Mouse (Mus musculus) erythroblast, embryonic 14.5 days (primary cell): ENCODE data around the gene Gm3646. TPM values are rescaled to one million over a fixed set of nuclear protein-coding genes. Genes with fewer than 3 reads are reported as not detected.

Source experiments
- H3K27me3 ChIP-seq: 2 replicates; pipeline ENCODE4 v1.6.1; 2012; ENCODE audit warnings: inconsistent platforms; ENCODE audit not compliant: control insufficient read depth
- H3K36me3 ChIP-seq: 2 replicates; pipeline ENCODE4 v1.6.1; 2012; ENCODE audit warnings: mild to moderate bottlenecking, inconsistent platforms; ENCODE audit not compliant: control insufficient read depth
- H3K4me1 ChIP-seq: 2 replicates; pipeline ENCODE4 v1.6.1; 2012; ENCODE audit warnings: inconsistent platforms; ENCODE audit not compliant: control insufficient read depth
- H3K4me3 ChIP-seq: replicated peaks from 2 replicates; pipeline ENCODE3; 2012; ENCODE audit warnings: moderate library complexity, mild to moderate bottlenecking, inconsistent platforms
- H3K9me3 ChIP-seq: 2 replicates; pipeline ENCODE4 v1.6.1; 2012; ENCODE audit warnings: low read length, inconsistent platforms, mixed read lengths; ENCODE audit not compliant: control insufficient read depth
- GATA1 ChIP-seq: IDR thresholded peaks from 2 replicates; pipeline ENCODE4 v1.6.1; 2012; ENCODE audit warnings: low read length, inconsistent platforms, mixed read lengths
- TAL1 ChIP-seq: IDR thresholded peaks from 3 replicates; pipeline ENCODE4 v1.6.1; 2012; ENCODE audit warnings: low read length, inconsistent platforms, mixed read lengths
- polyA plus RNA-seq: library from polyadenylated mRNA; stranded (reverse); fragments of >175 nt; gene quantifications from 2 replicates; pipeline ENCODE4 v1.2.3, GENCODE M21; 2012

The Gm3646 gene
- polyA plus RNA-seq, 1 experiment: not detected

- TF ChIP-seq TAL1 (no peak), GATA1 (no peak)
- Histone ChIP-seq H3K4me1 (no peaks in the 10 kb centered on the region), H3K27me3 (peaks cover 7% of the 10 kb centered on the region), H3K9me3 (no peaks in the 10 kb centered on the region), H3K4me3 (no peak overlapping the region), H3K36me3 (no peaks in the 10 kb centered on the region)
Measured at GRCm38 (mm10) chr1:39765854-39766493, 39.2 kb downstream of the Gm3646 start.

- H3K36me3 ChIP-seq: no peaks in the 10 kb centered on the region
- H3K27me3 ChIP-seq: peaks cover 12% of the 10 kb centered on the region
- no peaks in the 10 kb centered on the region for H3K9me3 ChIP-seq
- no peak for TF ChIP-seq TAL1
- no peak for TF ChIP-seq GATA1
- H3K4me1 ChIP-seq: no peaks in the 10 kb centered on the region; the same call in 1 of the 2 replicates
- no peak overlapping the region for H3K4me3 ChIP-seq
Measured at GRCm38 (mm10) chr1:39762025-39762370, 43.1 kb downstream of the Gm3646 start.

- Histone ChIP-seq H3K36me3 (no peaks in the 10 kb centered on the region), H3K27me3 (peaks cover 12% of the 10 kb centered on the region), H3K9me3 (no peaks in the 10 kb centered on the region), H3K4me1 (no peaks in the 10 kb centered on the region; the same call in 1 of the 2 replicates), H3K4me3 (no peak overlapping the region)
- TF ChIP-seq GATA1: no peak
- TF ChIP-seq TAL1: no peak
Measured at GRCm38 (mm10) chr1:39761211-39762024, 43.7 kb downstream of the Gm3646 start.

DNA sequence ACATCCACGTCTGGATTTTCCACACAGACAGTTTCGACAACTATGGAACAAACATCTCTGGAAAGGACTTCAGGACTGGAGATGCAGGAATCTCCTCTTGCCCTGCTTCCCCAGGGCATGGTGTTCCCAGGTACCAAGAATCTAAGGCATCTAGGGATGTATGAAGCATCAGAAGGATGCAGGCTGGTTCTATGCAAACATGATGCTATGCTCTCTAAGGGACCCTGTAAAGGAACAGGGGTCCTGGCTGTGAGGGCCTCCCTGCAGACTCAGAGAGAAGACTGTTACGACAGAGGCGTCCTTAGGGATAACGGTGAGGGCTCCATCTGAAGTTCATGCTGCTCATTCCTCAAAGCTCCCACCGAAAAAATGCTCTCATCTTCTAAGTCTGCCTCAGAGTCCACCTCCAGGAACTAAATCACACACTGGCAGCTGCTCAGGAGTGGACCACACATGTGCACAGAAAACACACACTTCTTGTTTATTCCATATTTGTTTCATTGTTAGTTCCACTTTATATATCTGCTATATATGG, 44.9 kb downstream of the Gm3646 start:
- H3K4me1 ChIP-seq: no peaks in the 10 kb centered on the region; the same call in 1 of the 2 replicates

GRCm38 (mm10) chr1:39759231-39760175, 45.6 kb downstream of the Gm3646 start:
- Histone ChIP-seq H3K36me3 (no peaks in the 10 kb centered on the region), H3K4me3 (no peak overlapping the region), H3K27me3 (peaks cover 12% of the 10 kb centered on the region), H3K4me1 (peaks cover 4% of the 10 kb centered on the region), H3K9me3 (no peaks in the 10 kb centered on the region)
- TF ChIP-seq TAL1 (no peak), GATA1 (no peak)

More for the DNA sequence above, 44.9 kb downstream of the Gm3646 start:
- Histone ChIP-seq H3K36me3 (no peaks in the 10 kb centered on the region), H3K9me3 (no peaks in the 10 kb centered on the region), H3K27me3 (peaks cover 12% of the 10 kb centered on the region), H3K4me3 (no peak overlapping the region)
- TF ChIP-seq TAL1 (no peak), GATA1 (no peak)

GRCm38 (mm10) chr1:39758244-39758643, 46.9 kb downstream of the Gm3646 start:
- Histone ChIP-seq H3K4me3 (no peak overlapping the region), H3K27me3 (peaks cover 12% of the 10 kb centered on the region), H3K4me1 (peaks cover 10% of the 10 kb centered on the region), H3K36me3 (no peaks in the 10 kb centered on the region), H3K9me3 (no peaks in the 10 kb centered on the region)
- TF ChIP-seq GATA1 (no peak), TAL1 (no peak)

DNA sequence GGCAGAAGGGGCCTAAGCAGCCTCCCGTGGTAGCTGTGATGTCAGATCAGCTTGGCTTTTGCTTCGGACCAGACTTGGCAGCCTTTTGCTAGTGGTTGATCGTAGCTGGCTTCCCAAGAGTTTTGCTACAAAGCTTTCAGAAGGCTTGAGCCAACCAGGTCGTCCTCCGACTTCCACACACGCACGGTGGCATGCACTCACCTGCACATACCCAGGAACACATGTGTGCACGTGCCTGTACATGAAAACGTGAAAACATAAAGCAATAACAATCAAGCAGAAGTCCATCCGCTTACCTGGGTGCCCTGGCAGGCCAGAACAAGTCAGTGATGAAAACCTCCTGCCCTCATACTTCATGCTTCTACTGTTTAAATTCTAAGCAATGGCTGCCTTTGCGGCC, 48.2 kb downstream of the Gm3646 start:
- no peaks in the 10 kb centered on the region for H3K36me3 ChIP-seq
- H3K4me3 ChIP-seq: no peak overlapping the region
- H3K27me3 ChIP-seq: peaks cover 12% of the 10 kb centered on the region
- no peaks in the 10 kb centered on the region for H3K9me3 ChIP-seq
- peaks cover 10% of the 10 kb centered on the region for H3K4me1 ChIP-seq
- no peak for TF ChIP-seq GATA1
- TF ChIP-seq TAL1: no peak

GRCm38 (mm10) chr1:39754224-39754957, 50.7 kb downstream of the Gm3646 start:
- peaks cover 10% of the 10 kb centered on the region for H3K4me1 ChIP-seq
- no peaks in the 10 kb centered on the region for H3K27me3 ChIP-seq
- no peak overlapping the region for H3K4me3 ChIP-seq
- TF ChIP-seq TAL1 (peak; percentile 18; the same call in 1 of the 3 replicates), GATA1 (no peak)
- no peaks in the 10 kb centered on the region for H3K36me3 ChIP-seq
- no peaks in the 10 kb centered on the region for H3K9me3 ChIP-seq

Other genes with a start within 250 kb of the Gm3646 start
- 0.67 and 1.2 TPM in 2 replicates for gene Rnf149, start 227.9 kb downstream of the Gm3646 start, polyA plus RNA-seq
- not detected in 2 replicates for gene Creg2, start 153.9 kb downstream of the Gm3646 start, polyA plus RNA-seq
- 0.04 and 0.05 TPM in 2 replicates for gene Rfx8, start 84.3 kb downstream of the Gm3646 start, polyA plus RNA-seq
- 0.12 and 0.13 TPM in 2 replicates for gene Map4k4, start 95.6 kb upstream of the Gm3646 start, polyA plus RNA-seq